Mouse (Mus musculus): ENCODE results near the gene Fn3k.

Gene Fn3k

GRCm38 (mm10) chr11:121433397-121433796 lies 1.3 kb upstream of the Fn3k start:
- Histone ChIP-seq H3K27me3 (ENCODE audit: control insufficient read depth, insufficient read depth, low read length, poor library complexity, severe bottlenecking) (no peaks in the 10 kb centered on the region), H3K36me3 (ENCODE audit: control insufficient read depth, insufficient read depth, low read length, poor library complexity, severe bottlenecking) (no peaks in the 10 kb centered on the region)
- DNase-seq (ENCODE audit: low read depth, low spot score) = no peak

GRCm38 (mm10) chr11:121437236-121437635 lies 2.5 kb downstream of the Fn3k start:
- Histone ChIP-seq H3K36me3 (ENCODE audit: control insufficient read depth, insufficient read depth, low read length, poor library complexity, severe bottlenecking) (no peaks in the 10 kb centered on the region), H3K27me3 (ENCODE audit: control insufficient read depth, insufficient read depth, low read length, poor library complexity, severe bottlenecking) (no peaks in the 10 kb centered on the region)
- DNase-seq (ENCODE audit: low read depth, low spot score) = no peak

GRCm38 (mm10) chr11:121439686-121440292 lies 5.1 kb downstream of the Fn3k start:
- Histone ChIP-seq H3K36me3 (ENCODE audit: control insufficient read depth, insufficient read depth, low read length, poor library complexity, severe bottlenecking) (no peaks in the 10 kb centered on the region), H3K27me3 (ENCODE audit: control insufficient read depth, insufficient read depth, low read length, poor library complexity, severe bottlenecking) (no peaks in the 10 kb centered on the region)
- no peak for DNase-seq (ENCODE audit: low read depth, low spot score)

GRCm38 (mm10) chr11:121441653-121442052 lies 6.9 kb downstream of the Fn3k start:
- no peaks in the 10 kb centered on the region; the same call in 1 of the 2 replicates for H3K27me3 ChIP-seq (ENCODE audit: control insufficient read depth, insufficient read depth, low read length, poor library complexity, severe bottlenecking)
- DNase-seq (ENCODE audit: low read depth, low spot score) = no peak
- no peaks in the 10 kb centered on the region for H3K36me3 ChIP-seq (ENCODE audit: control insufficient read depth, insufficient read depth, low read length, poor library complexity, severe bottlenecking)

- H3K36me3 ChIP-seq (ENCODE audit: control insufficient read depth, insufficient read depth, low read length, poor library complexity, severe bottlenecking) = no peaks in the 10 kb centered on the region
- DNase-seq (ENCODE audit: low read depth, low spot score) = no peak
- H3K27me3 ChIP-seq (ENCODE audit: control insufficient read depth, insufficient read depth, low read length, poor library complexity, severe bottlenecking) = no peaks in the 10 kb centered on the region; the same call in 1 of the 2 replicates
These were observed 7.4 kb downstream of the Fn3k start for GRCm38 (mm10) chr11:121442076-121442475.

GRCm38 (mm10) chr11:121451216-121451726 lies 16.6 kb downstream of the Fn3k start:
- Histone ChIP-seq H3K36me3 (ENCODE audit: control insufficient read depth, insufficient read depth, low read length, poor library complexity, severe bottlenecking) (0 out of 2 replicates have a peak, but pooled peaks cover 3% of the 10 kb centered on the region), H3K27me3 (ENCODE audit: control insufficient read depth, insufficient read depth, low read length, poor library complexity, severe bottlenecking) (no peaks in the 10 kb centered on the region; the same call in 1 of the 2 replicates)
- DNase-seq (ENCODE audit: low read depth, low spot score) = no peak

GRCm38 (mm10) chr11:121451753-121452635 lies 17.3 kb downstream of the Fn3k start, which contains the start of gene Tbcd:
TSS of gene Tbcd (plus strand) at chr11:121451949.
- DNase-seq (ENCODE audit: low read depth, low spot score) = peak; percentile 91
- H3K36me3 ChIP-seq (ENCODE audit: control insufficient read depth, insufficient read depth, low read length, poor library complexity, severe bottlenecking) = 0 out of 2 replicates have a peak, but pooled peaks cover 4% of the 10 kb centered on the region

GRCm38 (mm10) chr11:121457874-121458273 lies 23.2 kb downstream of the Fn3k start:
- Histone ChIP-seq H3K27me3 (ENCODE audit: control insufficient read depth, insufficient read depth, low read length, poor library complexity, severe bottlenecking) (no peaks in the 10 kb centered on the region), H3K36me3 (ENCODE audit: control insufficient read depth, insufficient read depth, low read length, poor library complexity, severe bottlenecking) (peaks cover 4% of the 10 kb centered on the region; the same call in 1 of the 2 replicates)
- peak; percentile 13 for DNase-seq (ENCODE audit: low read depth, low spot score)

More at GRCm38 (mm10) chr11:121451753-121452635, 17.3 kb downstream of the Fn3k start, which contains the start of gene Tbcd:
- no peaks in the 10 kb centered on the region for H3K27me3 ChIP-seq (ENCODE audit: control insufficient read depth, insufficient read depth, low read length, poor library complexity, severe bottlenecking)

GRCm38 (mm10) chr11:121467408-121467807 lies 32.7 kb downstream of the Fn3k start:
- Histone ChIP-seq H3K36me3 (ENCODE audit: control insufficient read depth, insufficient read depth, low read length, poor library complexity, severe bottlenecking) (peaks cover 8% of the 10 kb centered on the region), H3K27me3 (ENCODE audit: control insufficient read depth, insufficient read depth, low read length, poor library complexity, severe bottlenecking) (no peaks in the 10 kb centered on the region)
- DNase-seq (ENCODE audit: low read depth, low spot score) = no peak

- peaks cover 3% of the 10 kb centered on the region; the same call in 1 of the 2 replicates for H3K36me3 ChIP-seq (ENCODE audit: control insufficient read depth, insufficient read depth, low read length, poor library complexity, severe bottlenecking)
- no peaks in the 10 kb centered on the region for H3K27me3 ChIP-seq (ENCODE audit: control insufficient read depth, insufficient read depth, low read length, poor library complexity, severe bottlenecking)
- DNase-seq (ENCODE audit: low read depth, low spot score) = no peak
These were observed 40.1 kb downstream of the Fn3k start for GRCm38 (mm10) chr11:121474831-121475230.

- H3K36me3 ChIP-seq (ENCODE audit: control insufficient read depth, insufficient read depth, low read length, poor library complexity, severe bottlenecking) = peaks cover 3% of the 10 kb centered on the region; the same call in 1 of the 2 replicates
- H3K27me3 ChIP-seq (ENCODE audit: control insufficient read depth, insufficient read depth, low read length, poor library complexity, severe bottlenecking) = no peaks in the 10 kb centered on the region
- peak; percentile 79 for DNase-seq (ENCODE audit: low read depth, low spot score)
These were observed 41.1 kb downstream of the Fn3k start for GRCm38 (mm10) chr11:121475699-121476415.

- peaks cover 1% of the 10 kb centered on the region; the same call in 1 of the 2 replicates for H3K36me3 ChIP-seq (ENCODE audit: control insufficient read depth, insufficient read depth, low read length, poor library complexity, severe bottlenecking)
- DNase-seq (ENCODE audit: low read depth, low spot score) = no peak
- H3K27me3 ChIP-seq (ENCODE audit: control insufficient read depth, insufficient read depth, low read length, poor library complexity, severe bottlenecking) = no peaks in the 10 kb centered on the region
These were observed 44.9 kb downstream of the Fn3k start for GRCm38 (mm10) chr11:121479476-121480203.

GRCm38 (mm10) chr11:121481129-121481528 lies 46.4 kb downstream of the Fn3k start:
- no peaks in the 10 kb centered on the region for H3K27me3 ChIP-seq (ENCODE audit: control insufficient read depth, insufficient read depth, low read length, poor library complexity, severe bottlenecking)

GRCm38 (mm10) chr11:121485882-121486281 lies 51.2 kb downstream of the Fn3k start:
- H3K27me3 ChIP-seq (ENCODE audit: control insufficient read depth, insufficient read depth, low read length, poor library complexity, severe bottlenecking) = no peaks in the 10 kb centered on the region
- peak; percentile 56 for DNase-seq (ENCODE audit: low read depth, low spot score)
- H3K36me3 ChIP-seq (ENCODE audit: control insufficient read depth, insufficient read depth, low read length, poor library complexity, severe bottlenecking) = 0 out of 2 replicates have a peak, but pooled peaks cover 2% of the 10 kb centered on the region

More at GRCm38 (mm10) chr11:121481129-121481528, 46.4 kb downstream of the Fn3k start:
- no peak for DNase-seq (ENCODE audit: low read depth, low spot score)
- peaks cover 1% of the 10 kb centered on the region; the same call in 1 of the 2 replicates for H3K36me3 ChIP-seq (ENCODE audit: control insufficient read depth, insufficient read depth, low read length, poor library complexity, severe bottlenecking)

Data from splenic B cell, adult 2 months (primary cell).